Mouse (Mus musculus): ENCODE results near the gene Baiap2l1.

Gene Baiap2l1

GRCm38 (mm10) chr5:144255632-144256540, 102.0 kb downstream of the Baiap2l1 start:
- DNase-seq = peak; percentile 70

- DNase-seq = peak; percentile 88
Measured at GRCm38 (mm10) chr5:144254811-144255631, 102.9 kb downstream of the Baiap2l1 start.

GRCm38 (mm10) chr5:144254122-144254810, 103.6 kb downstream of the Baiap2l1 start:
- peak; percentile 60 for DNase-seq

GRCm38 (mm10) chr5:144253212-144253611, 104.7 kb downstream of the Baiap2l1 start:
- no peak for DNase-seq

- DNase-seq = no peak
Measured at GRCm38 (mm10) chr5:144251876-144252577, 105.9 kb downstream of the Baiap2l1 start.

- DNase-seq = no peak
Measured at GRCm38 (mm10) chr5:144249871-144250270, 108.0 kb downstream of the Baiap2l1 start.

GRCm38 (mm10) chr5:144247906-144248585, 109.9 kb downstream of the Baiap2l1 start:
- DNase-seq = no peak

- no peak for DNase-seq
Measured at GRCm38 (mm10) chr5:144247307-144247706, 110.6 kb downstream of the Baiap2l1 start.

GRCm38 (mm10) chr5:144246669-144247068, 111.2 kb downstream of the Baiap2l1 start:
- no peak for DNase-seq

- DNase-seq = no peak
Measured at GRCm38 (mm10) chr5:144245592-144245991, 112.3 kb downstream of the Baiap2l1 start.

GRCm38 (mm10) chr5:144243901-144244487, 113.9 kb downstream of the Baiap2l1 start, which contains the start of gene Bri3:
Gene Bri3, plus strand, starts transcription at chr5:144244437.
- DNase-seq = no peak

- DNase-seq = no peak
Measured at GRCm38 (mm10) chr5:144238969-144239368, 118.9 kb downstream of the Baiap2l1 start.

- no peak for DNase-seq
Measured at GRCm38 (mm10) chr5:144234714-144235113, 123.2 kb downstream of the Baiap2l1 start.

- no peak for DNase-seq
Measured at GRCm38 (mm10) chr5:144234222-144234621, 123.7 kb downstream of the Baiap2l1 start.

- no peak for DNase-seq
Measured at GRCm38 (mm10) chr5:144232531-144232930, 125.4 kb downstream of the Baiap2l1 start.

- no peak for DNase-seq
Measured at GRCm38 (mm10) chr5:144231410-144231809, 126.5 kb downstream of the Baiap2l1 start.

GRCm38 (mm10) chr5:144230216-144230615, 127.7 kb downstream of the Baiap2l1 start:
- DNase-seq = no peak

GRCm38 (mm10) chr5:144226220-144226619, 131.7 kb downstream of the Baiap2l1 start:
- no peak for DNase-seq

- peak; percentile 55 for DNase-seq
Measured at GRCm38 (mm10) chr5:144223899-144224816, 133.8 kb downstream of the Baiap2l1 start.

GRCm38 (mm10) chr5:144223503-144223862, 134.4 kb downstream of the Baiap2l1 start, which contains the start of gene Tecpr1:
Gene Tecpr1, minus strand, starts transcription at chr5:144223615.
- DNase-seq = peak; percentile 96
